Mouse (Mus musculus) G1E (cell line): ENCODE results near the gene Cdkn1a.

Experiments
- CTCF ChIP-seq: IDR thresholded peaks from 2 replicates; pipeline ENCODE4 v1.5.1; 2012; ENCODE audit warnings: low read depth, low read length, inconsistent platforms, mixed read lengths
- TAL1 ChIP-seq: conservative IDR thresholded peaks from 2 replicates; pipeline ENCODE4 v1.6.1; 2012; ENCODE audit warnings: low read depth, low read length, inconsistent platforms, mixed read lengths

DNA sequence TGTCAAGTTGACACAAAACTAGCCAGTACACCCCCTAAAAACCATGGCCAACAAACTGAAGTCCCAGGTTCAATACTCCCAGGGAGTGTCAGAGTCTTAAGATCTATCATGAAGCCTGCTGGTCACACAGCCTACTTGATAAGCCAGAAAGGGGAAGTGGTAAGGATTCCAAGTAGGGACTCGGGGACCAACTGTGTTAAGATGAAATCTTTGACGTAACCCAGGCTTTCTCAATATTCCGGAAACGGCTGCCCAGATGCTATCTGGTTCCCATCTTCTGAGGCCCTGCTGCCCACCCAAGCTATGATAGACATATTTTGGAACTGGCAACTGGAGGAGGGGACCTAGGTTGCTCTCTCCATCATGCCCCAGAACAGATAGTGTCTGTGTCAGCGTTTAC lies 20.6 kb downstream of the Cdkn1a start:
- no peak for TF ChIP-seq CTCF
- TF ChIP-seq TAL1, result peak; percentile 33
